Mouse (Mus musculus) heart, postnatal 0 days (tissue): ENCODE results near the gene Dnaaf5. TPM values are rescaled to one million over a fixed set of nuclear protein-coding genes. Genes with fewer than 3 reads are reported as not detected.

Experiments
- ATAC-seq: fragments of 200-750 bp; cut with Nextera tagmentation; 2 replicates; pipeline ENCODE4 v1.8.0; 2017; ENCODE audit warnings: low read depth, moderate number of reproducible peaks, moderate library complexity; ENCODE audit not compliant: insufficient read depth
- DNase-seq: peaks from one replicate; pipeline ENCODE4 v3.0.0-alpha.2; 2016; ENCODE audit warnings: low spot score
- H3K27ac ChIP-seq: fragments of 300-500 bp; sonication (generic); 2 replicates; pipeline ENCODE4 v1.5.1; 2014; ENCODE audit warnings: low read depth, mild to moderate bottlenecking
- H3K27me3 ChIP-seq: fragments of 300-500 bp; sonication (generic); 2 replicates; pipeline ENCODE4 v1.6.1; 2014; ENCODE audit warnings: low read length, mixed read lengths; ENCODE audit not compliant: control insufficient read depth, insufficient read depth
- H3K36me3 ChIP-seq: fragments of 300-500 bp; sonication (generic); replicated peaks from 2 replicates; pipeline ENCODE4 v1.6.1; 2014; ENCODE audit warnings: low read length, mixed read lengths; ENCODE audit not compliant: control insufficient read depth, insufficient read depth
- H3K4me1 ChIP-seq: fragments of 300-500 bp; sonication (generic); 2 replicates; pipeline ENCODE4 v1.6.1; 2014; ENCODE audit warnings: antibody characterized with exemption; ENCODE audit not compliant: control insufficient read depth, insufficient read depth
- H3K4me2 ChIP-seq: fragments of 300-500 bp; sonication (generic); 2 replicates; pipeline ENCODE4 v1.6.1; 2014; ENCODE audit warnings: low read depth, mild to moderate bottlenecking, low read length, moderate library complexity
- H3K4me3 ChIP-seq: fragments of 300-500 bp; sonication (generic); 2 replicates; pipeline ENCODE4 v1.5.1; 2014; ENCODE audit warnings: low read depth, low read length
- H3K9ac ChIP-seq: fragments of 300-500 bp; sonication (generic); replicated peaks from 2 replicates; pipeline ENCODE4 v1.6.1; 2014; ENCODE audit warnings: low read depth, low read length, mixed read lengths
- H3K9me3 ChIP-seq: fragments of 300-500 bp; sonication (generic); replicated peaks from 2 replicates; pipeline ENCODE4 v1.6.1; 2016; ENCODE audit warnings: low read length; ENCODE audit not compliant: control insufficient read depth
- EP300 ChIP-seq: IDR thresholded peaks from 2 replicates; pipeline ENCODE4 v1.6.1; 2016; ENCODE audit warnings: antibody characterized with exemption, low read depth
- WGBS: fragments of 180-500 bp; shearing (Covaris S2); extraction: QIAGEN DNeasy Blood & Tissue Kit; methylation state at CpG from one replicate; pipeline ENCODE4 v1.1.7; 2014; 5-methylcytosine and 5-hydroxymethylcytosine counted together
- polyA plus RNA-seq: library from polyadenylated mRNA; unstranded; fragments of >200 nt; fragmentation: Nextera tagmentation; extraction: Ambion mirVana; gene quantifications from 2 replicates; pipeline ENCODE4 v1.2.1, GENCODE M21; 2015
- total RNA-seq: library from RNA; depleted of rRNA; stranded (reverse); fragments of >200 nt; gene quantifications from 2 replicates; pipeline ENCODE4 v1.2.3, GENCODE M21; 2014; ENCODE audit warnings: low replicate concordance; rRNA removed

Gene Dnaaf5
- total and polyA plus RNA-seq, 2 experiments from 2014 or later, result 2.3 to 23.0 TPM

DNA sequence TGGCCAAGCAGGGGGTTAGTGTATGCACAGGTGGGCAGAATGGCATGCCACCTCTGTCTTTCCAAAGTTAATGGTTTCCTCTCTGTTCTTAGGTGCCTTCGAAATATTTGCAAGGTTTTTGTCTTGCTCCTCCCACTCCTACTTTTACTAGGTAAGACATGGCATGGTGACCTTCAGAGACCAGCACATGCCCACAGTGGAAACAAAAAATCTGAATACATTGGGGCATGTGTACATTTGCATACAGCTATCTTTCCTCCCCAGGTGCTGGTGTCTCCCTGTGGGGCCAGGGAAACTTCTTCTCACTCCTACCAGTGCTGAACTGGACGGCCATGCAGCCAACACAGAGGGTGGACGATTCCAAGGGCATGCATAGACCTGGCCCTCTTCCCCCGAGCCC, 84.4 kb downstream of the Dnaaf5 start:
- H3K9me3 ChIP-seq, result no peaks in the 10 kb centered on the region
- no peak overlapping the region for H3K9ac ChIP-seq
- H3K27me3 ChIP-seq, result no peaks in the 10 kb centered on the region
- H3K36me3 ChIP-seq, result peaks cover 91% of the 10 kb centered on the region
- H3K4me3 ChIP-seq, result no peak overlapping the region
- H3K27ac ChIP-seq, result no peak overlapping the region
- TF ChIP-seq EP300, result no peak
- ATAC-seq (no peak), DNase-seq (no peak)
- 87% methylated on average over 4 of the region's 4 CpGs for WGBS
- no peaks in the 10 kb centered on the region for H3K4me1 ChIP-seq
- H3K4me2 ChIP-seq, result no peak overlapping the region

Other genes starting within 250 kb of the Dnaaf5 start
- 60.5 and 78.0 TPM in 2 replicates for gene Pdgfa, start 152.9 kb upstream of the Dnaaf5 start, total RNA-seq
- 47.2 and 49.6 TPM in 2 replicates for gene Pdgfa, start 152.9 kb upstream of the Dnaaf5 start, polyA plus RNA-seq
- gene Prkar1b, start 222 bp upstream of the Dnaaf5 start, total RNA-seq, result 2.3 TPM in 2 replicates
- gene Prkar1b, start 222 bp upstream of the Dnaaf5 start, polyA plus RNA-seq, result 3.9 and 4.4 TPM in 2 replicates
- 46.5 and 71.5 TPM in 2 replicates for gene Sun1, start 50.4 kb downstream of the Dnaaf5 start, total RNA-seq
- 22.4 and 22.6 TPM in 2 replicates for gene Sun1, start 50.4 kb downstream of the Dnaaf5 start, polyA plus RNA-seq
- 56.8 and 61.6 TPM in 2 replicates for gene Get4, start 102.1 kb downstream of the Dnaaf5 start, total RNA-seq
- 153 TPM in 2 replicates for gene Get4, start 102.1 kb downstream of the Dnaaf5 start, polyA plus RNA-seq
- 0.53 and 1.5 TPM in 2 replicates for gene Adap1, start 175.4 kb downstream of the Dnaaf5 start, total RNA-seq
- gene Adap1, start 175.4 kb downstream of the Dnaaf5 start, polyA plus RNA-seq, result 0.84 and 1.00 TPM in 2 replicates
- gene Cox19, start 201.2 kb downstream of the Dnaaf5 start, total RNA-seq, result 120 and 123 TPM in 2 replicates
- gene Cox19, start 201.2 kb downstream of the Dnaaf5 start, polyA plus RNA-seq, result 88.6 and 97.6 TPM in 2 replicates
- not detected in 2 replicates for gene Cyp2w1, start 202.4 kb downstream of the Dnaaf5 start, total RNA-seq
- gene Cyp2w1, start 202.4 kb downstream of the Dnaaf5 start, polyA plus RNA-seq, result not detected in 2 replicates
- gene Gpr146, start 227.5 kb downstream of the Dnaaf5 start, total RNA-seq, result 38.2 and 39.1 TPM in 2 replicates
- gene Gpr146, start 227.5 kb downstream of the Dnaaf5 start, polyA plus RNA-seq, result 23.0 and 23.7 TPM in 2 replicates